In the genomic region with DNA sequence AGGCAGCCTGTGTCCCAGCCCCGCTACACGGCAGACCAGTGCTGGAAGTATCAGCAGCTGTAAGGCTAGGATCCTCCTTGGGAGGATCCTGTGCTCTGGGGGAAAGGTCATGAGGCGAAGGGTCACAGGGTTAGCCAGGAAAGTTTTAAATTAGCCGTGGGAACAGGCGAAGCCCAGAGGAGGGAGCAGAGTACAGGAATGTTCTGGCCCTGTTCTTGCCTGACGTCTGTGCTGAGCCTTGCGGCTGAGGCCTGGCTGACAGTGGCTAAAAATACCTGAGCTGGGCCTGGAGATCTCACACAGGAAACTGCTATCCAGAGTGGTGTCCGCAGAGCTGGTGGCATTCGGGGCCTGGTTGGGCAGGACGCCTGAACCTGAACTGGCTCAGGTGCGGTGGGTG, we compare ENCODE assay signal across 12 mouse cellular contexts.
A peak's percentile ranks its signal among the peaks of the same experiment; 100 is the strongest.
DNase-seq lines count a peak whose midpoint lies in the region; ATAC-seq lines count a peak whose summit lies in the region.
"Had no signal": no experiment of that assay in that cellular context is flagged by ENCODE, and none has a peak within 500 bp of the region (broad histone marks: within the 10 kb centered on the region; RNA-seq: fewer than 3 reads in every experiment).

No protein-coding gene starts in this region.

- H3K9ac ChIP-seq in kidney, embryonic 16.5 days (replicated peaks; ENCODE audit: low read length): no peak overlapping the region
- peak overlapping the region; percentile 51; the same call in 1 of the 2 replicates for H3K9ac ChIP-seq in heart, embryonic 13.5 days
- H3K9ac ChIP-seq: forebrain, embryonic 12.5 days; intestine, embryonic 15.5 days; lung, embryonic 14.5 days had no signal

- no peak overlapping the region for H3K4me2 ChIP-seq in kidney, embryonic 16.5 days (replicated peaks; ENCODE audit: low read depth, low read length)
- no peak overlapping the region for H3K4me2 ChIP-seq in heart, embryonic 13.5 days
- H3K4me2 ChIP-seq: forebrain, embryonic 12.5 days; intestine, embryonic 15.5 days; lung, embryonic 14.5 days had no signal

- H3K27ac ChIP-seq in kidney, embryonic 16.5 days (ENCODE audit: low read length): no peak overlapping the region
- peak overlapping the region; percentile 92 for H3K27ac ChIP-seq in heart, embryonic 13.5 days (replicated peaks)
- H3K27ac ChIP-seq: forebrain, embryonic 12.5 days; intestine, embryonic 15.5 days had no signal

- no peak for ATAC-seq in kidney, embryonic 16.5 days (ENCODE audit: low FRiP score, low TSS enrichment)
- ATAC-seq in heart, embryonic 13.5 days (ENCODE audit: extremely low read depth, insufficient number of reproducible peaks, low FRiP score, low TSS enrichment): peak; percentile 80
- ATAC-seq: intestine, embryonic 15.5 days had no signal

- H3K9me3 ChIP-seq in kidney, embryonic 16.5 days (ENCODE audit: low read length): no peaks in the 10 kb centered on the region
- no peaks in the 10 kb centered on the region for H3K9me3 ChIP-seq in heart, embryonic 13.5 days
- H3K9me3 ChIP-seq: forebrain, embryonic 12.5 days; intestine, embryonic 15.5 days had no signal

- 42% methylated on average over 11 of the region's 11 CpGs for WGBS in kidney, embryonic 16.5 days
- 33% methylated on average over 11 of the region's 11 CpGs for WGBS in heart, embryonic 13.5 days

- DNase-seq in kidney, adult 11 months: peak; percentile 77
- DNase-seq in embryo, embryonic 9.5 days (ENCODE audit: extremely low spot score): peak; percentile 32
- DNase-seq in kidney, postnatal 14 days: peak; percentile 72
- no peak for DNase-seq in lung, postnatal 25 days (ENCODE audit: low spot score)
- DNase-seq in right cerebral cortex, postnatal 25 days: no peak
- no peak for DNase-seq in right cerebral cortex, adult 18-20 months
- DNase-seq: cerebellum, postnatal 10 days; lung, embryonic 14.5 days had no signal

- H3K4me3 ChIP-seq in kidney, embryonic 16.5 days (ENCODE audit: low read length): no peak overlapping the region
- H3K4me3 ChIP-seq in heart, embryonic 13.5 days: no peak overlapping the region
- H3K4me3 ChIP-seq: forebrain, embryonic 12.5 days; intestine, embryonic 15.5 days had no signal

- 0 out of 2 replicates have a peak, but pooled peaks cover 7% of the 10 kb centered on the region for H3K4me1 ChIP-seq in kidney, embryonic 16.5 days (ENCODE audit: insufficient read depth, low read length)
- peaks cover 49% of the 10 kb centered on the region for H3K4me1 ChIP-seq in heart, embryonic 13.5 days

- no peaks in the 10 kb centered on the region for H3K36me3 ChIP-seq in kidney, embryonic 16.5 days (ENCODE audit: insufficient read depth, low read length)
- H3K36me3 ChIP-seq in heart, embryonic 13.5 days: no peaks in the 10 kb centered on the region
- H3K36me3 ChIP-seq: forebrain, embryonic 12.5 days; intestine, embryonic 15.5 days had no signal

- H3K27me3 ChIP-seq in kidney, embryonic 16.5 days (ENCODE audit: insufficient read depth, low read length): no peaks in the 10 kb centered on the region
- H3K27me3 ChIP-seq in heart, embryonic 13.5 days (replicated peaks): no peaks in the 10 kb centered on the region
- H3K27me3 ChIP-seq: forebrain, embryonic 12.5 days; intestine, embryonic 15.5 days had no signal

Comparison
In these comparisons a context has a peak if more than half of its experiments do, and no peak if none do; other contexts are left out.
1. DNase-seq: peak in kidney, adult 11 months (single experiment), embryo, embryonic 9.5 days (single experiment) and kidney, postnatal 14 days (single experiment); none in lung, postnatal 25 days (single experiment), right cerebral cortex, postnatal 25 days (single experiment) and right cerebral cortex, adult 18-20 months (single experiment).